Mouse (Mus musculus) intestine, embryonic 14.5 days (tissue): ENCODE data around the gene Lmx1a. TPM values are rescaled to one million over a fixed set of nuclear protein-coding genes. Genes with fewer than 3 reads are reported as not detected.

ENCODE experiments used
- ATAC-seq: fragments of 200-750 bp; cut with Nextera tagmentation; replicated peaks from 2 replicates; pipeline ENCODE4 v1.8.0; 2017; ENCODE audit warnings: low read depth, moderate number of reproducible peaks, moderate TSS enrichment, moderate library complexity; ENCODE audit not compliant: low FRiP score, low TSS enrichment
- DNase-seq: peaks from one replicate; pipeline ENCODE4 v3.0.0-alpha.2; 2018; ENCODE audit warnings: low spot score
- H3K27ac ChIP-seq: fragments of 300-500 bp; sonication (generic); 2 replicates; pipeline ENCODE4 v1.5.1; 2014; ENCODE audit warnings: low read depth, mild to moderate bottlenecking, control low read depth
- H3K27me3 ChIP-seq: fragments of 300-500 bp; sonication (generic); replicated peaks from 2 replicates; pipeline ENCODE4 v1.6.1; 2014; ENCODE audit warnings: low read length, control low read depth; ENCODE audit not compliant: control insufficient read depth, insufficient read depth
- H3K36me3 ChIP-seq: fragments of 300-500 bp; sonication (generic); 2 replicates; pipeline ENCODE4 v1.6.1; 2014; ENCODE audit warnings: low read length, control low read depth; ENCODE audit not compliant: control insufficient read depth, insufficient read depth
- H3K4me1 ChIP-seq: fragments of 300-500 bp; sonication (generic); replicated peaks from 2 replicates; pipeline ENCODE4 v1.6.1; 2014; ENCODE audit warnings: low read length, control low read depth, mixed read lengths; ENCODE audit not compliant: control insufficient read depth, insufficient read depth
- H3K4me2 ChIP-seq: fragments of 300-500 bp; sonication (generic); 2 replicates; pipeline ENCODE4 v1.6.1; 2014; ENCODE audit warnings: low read length
- H3K4me3 ChIP-seq: fragments of 300-500 bp; sonication (generic); 2 replicates; pipeline ENCODE4 v1.5.1; 2014; ENCODE audit warnings: low read depth, low read length, control low read depth, mixed read lengths
- H3K9ac ChIP-seq: fragments of 300-500 bp; sonication (generic); 2 replicates; pipeline ENCODE4 v1.6.1; 2014; ENCODE audit warnings: mild to moderate bottlenecking, low read length
- H3K9me3 ChIP-seq: fragments of 300-500 bp; sonication (generic); 2 replicates; pipeline ENCODE4 v1.6.1; 2016; ENCODE audit warnings: low read length, control low read depth; ENCODE audit not compliant: control insufficient read depth
- whole genome bisulfite sequencing: fragments of 180-500 bp; shearing (Covaris S2); extraction: QIAGEN DNeasy Blood & Tissue Kit; methylation state at CpG from one replicate; pipeline ENCODE4 v1.1.7; 2014; 5-methylcytosine and 5-hydroxymethylcytosine counted together
- polyA plus RNA-seq: library from polyadenylated mRNA; unstranded; fragments of >200 nt; fragmentation: Nextera tagmentation; extraction: Ambion mirVana; gene quantifications from 2 replicates; pipeline ENCODE4 v1.2.1, GENCODE M21; 2014

Gene Lmx1a
- polyA plus RNA-seq, 1 experiment from 2014 or later: 0.41 TPM

GRCm38 (mm10) chr1:167669796-167670195, 19.2 kb upstream of the Lmx1a start:
- DNase-seq (peak; percentile 82), ATAC-seq (peak; percentile 47; the same call in 1 of the 2 replicates)
- Histone ChIP-seq H3K4me1 (no peaks in the 10 kb centered on the region), H3K4me3 (no peak overlapping the region), H3K9me3 (no peaks in the 10 kb centered on the region), H3K27ac (no peak overlapping the region), H3K9ac (no peak overlapping the region), H3K27me3 (peaks cover 25% of the 10 kb centered on the region; the same call in 1 of the 2 replicates), H3K36me3 (no peaks in the 10 kb centered on the region), H3K4me2 (no peak overlapping the region)
- 33% methylated on average over 6 of the region's 6 CpGs for WGBS

GRCm38 (mm10) chr1:167672433-167672987, 16.5 kb upstream of the Lmx1a start:
- Histone ChIP-seq H3K27ac (no peak overlapping the region), H3K9ac (no peak overlapping the region), H3K36me3 (no peaks in the 10 kb centered on the region), H3K4me1 (no peaks in the 10 kb centered on the region), H3K9me3 (no peaks in the 10 kb centered on the region), H3K4me2 (0 out of 2 replicates have a peak overlapping the region, but pooled peaks have one; percentile 11), H3K27me3 (peaks cover 25% of the 10 kb centered on the region; the same call in 1 of the 2 replicates), H3K4me3 (no peak overlapping the region)
- 12% methylated on average over 17 of the region's 17 CpGs for WGBS
- DNase-seq (no peak), ATAC-seq (no peak)

GRCm38 (mm10) chr1:167679061-167679460, 10.0 kb upstream of the Lmx1a start:
- H3K4me3 ChIP-seq: no peak overlapping the region
- H3K27ac ChIP-seq: no peak overlapping the region
- H3K4me2 ChIP-seq: no peak overlapping the region
- no peaks in the 10 kb centered on the region for H3K4me1 ChIP-seq
- ATAC-seq (no peak), DNase-seq (no peak)
- no peak overlapping the region for H3K9ac ChIP-seq
- H3K36me3 ChIP-seq: no peaks in the 10 kb centered on the region
- H3K9me3 ChIP-seq: no peaks in the 10 kb centered on the region; the same call in 1 of the 2 replicates
- no peaks in the 10 kb centered on the region for H3K27me3 ChIP-seq
- 95% methylated on average over 6 of the region's 6 CpGs for WGBS

- 2% methylated on average over 8 of the region's 8 CpGs for WGBS
- Histone ChIP-seq H3K4me1 (no peaks in the 10 kb centered on the region; the same call in 1 of the 2 replicates), H3K9me3 (no peaks in the 10 kb centered on the region), H3K36me3 (no peaks in the 10 kb centered on the region), H3K27ac (no peak overlapping the region), H3K4me2 (peak overlapping the region; percentile 73), H3K9ac (no peak overlapping the region), H3K4me3 (peak overlapping the region; percentile 35), H3K27me3 (peaks cover 75% of the 10 kb centered on the region)
- ATAC-seq (no peak), DNase-seq (no peak)
Observed at GRCm38 (mm10) chr1:167688001-167688346, 1.1 kb upstream of the Lmx1a start.

- ATAC-seq (peak; percentile 70), DNase-seq (peak; percentile 82)
- no peaks in the 10 kb centered on the region for H3K9me3 ChIP-seq
- peak overlapping the region; percentile 35 for H3K4me3 ChIP-seq
- no peak overlapping the region for H3K27ac ChIP-seq
- under 1% methylated on average over 97 of the region's 98 CpGs for WGBS
- H3K36me3 ChIP-seq: no peaks in the 10 kb centered on the region
- no peaks in the 10 kb centered on the region; the same call in 1 of the 2 replicates for H3K4me1 ChIP-seq
- peak overlapping the region; percentile 29; the same call in 1 of the 2 replicates for H3K9ac ChIP-seq
- H3K27me3 ChIP-seq: peaks cover 81% of the 10 kb centered on the region
- peak overlapping the region; percentile 73 for H3K4me2 ChIP-seq
Observed at GRCm38 (mm10) chr1:167688347-167689231, 448 bp upstream of the Lmx1a start.

- no peaks in the 10 kb centered on the region for H3K9me3 ChIP-seq
- H3K9ac ChIP-seq: no peak overlapping the region
- ATAC-seq (peak; percentile 59; the same call in 1 of the 2 replicates), DNase-seq (peak; percentile 65)
- WGBS: 2% methylated on average over 36 of the region's 36 CpGs
- H3K4me1 ChIP-seq: no peaks in the 10 kb centered on the region; the same call in 1 of the 2 replicates
- no peak overlapping the region for H3K27ac ChIP-seq
- peak overlapping the region; percentile 73 for H3K4me2 ChIP-seq
- peak overlapping the region; percentile 35 for H3K4me3 ChIP-seq
- peaks cover 89% of the 10 kb centered on the region for H3K27me3 ChIP-seq
- no peaks in the 10 kb centered on the region for H3K36me3 ChIP-seq
Observed at GRCm38 (mm10) chr1:167689262-167690137, 463 bp downstream of the Lmx1a start.

GRCm38 (mm10) chr1:167690138-167690710, 1.2 kb downstream of the Lmx1a start:
- WGBS: 3% methylated on average over 17 of the region's 17 CpGs
- Histone ChIP-seq H3K4me1 (no peaks in the 10 kb centered on the region; the same call in 1 of the 2 replicates), H3K9ac (no peak overlapping the region), H3K36me3 (no peaks in the 10 kb centered on the region), H3K27me3 (peaks cover 96% of the 10 kb centered on the region), H3K9me3 (no peaks in the 10 kb centered on the region), H3K4me2 (no peak overlapping the region), H3K27ac (no peak overlapping the region), H3K4me3 (no peak overlapping the region)
- DNase-seq (peak; percentile 72), ATAC-seq (no peak)
